8 mouse cellular contexts compared by ENCODE assay signal in genomic region chr12:117993499-117993898, GRCm38 (mm10).
DNase-seq lines count a peak whose midpoint lies in the region; ATAC-seq and TF ChIP-seq lines count a peak whose summit lies in the region.

No protein-coding gene starts in this region.

- peak; percentile 95 for ATAC-seq in Patski
- peak; percentile 96 for ATAC-seq in hindbrain, embryonic 15.5 days (ENCODE audit: low FRiP score, low read depth)

- POLR2A ChIA-PET in Patski (lab: Charles Lee) = no interaction called here

- 2% methylated on average over 7 of the region's 7 CpGs for WGBS in hindbrain, embryonic 15.5 days

- no peak overlapping the region for H3K27ac ChIP-seq in hindbrain, embryonic 15.5 days (replicated peaks)

- peaks cover 12% of the 10 kb centered on the region for H3K4me1 ChIP-seq in hindbrain, embryonic 15.5 days (replicated peaks)

- H3K4me2 ChIP-seq in hindbrain, embryonic 15.5 days = peak overlapping the region; percentile 17; the same call in 1 of the 2 replicates

- DNase-seq in Patski (ENCODE audit: low read depth, low spot score) = peak; percentile 4
- peak; percentile 92 to 94 for DNase-seq in cerebellum, postnatal 25 days
- DNase-seq in gastrocnemius, adult 18-20 months (ENCODE audit: low spot score) = peak; percentile 79
- DNase-seq in layer of hippocampus, postnatal 25 days (ENCODE audit: extremely low spot score in 1 of 2, low spot score in 1 of 2) = peak; percentile 35 to 63
- DNase-seq in lung, postnatal 10 days = peak; percentile 89
- DNase-seq in retina, adult 2 months (ENCODE audit: low read depth, low spot score) = peak; percentile 53
- peak; percentile 85 for DNase-seq in thymus, postnatal 14 days

- no peak overlapping the region for H3K4me3 ChIP-seq in hindbrain, embryonic 15.5 days

- TF ChIP-seq CTCF in Patski (IDR thresholded peaks at IDR 0.05) = peak; percentile 89

- CTCF ChIA-PET in Patski (lab: Charles Lee) = interaction anchor here (0.8 kb wide), 1 partner anchor 8 kb away, joined by 3 read pairs; no protein-coding TSS in a partner anchor

- peaks cover 19% of the 10 kb centered on the region for H3K27me3 ChIP-seq in Patski
- H3K27me3 ChIP-seq in hindbrain, embryonic 15.5 days = peaks cover 47% of the 10 kb centered on the region

- in situ Hi-C loops in Patski (cut with MboI; ENCODE audit: low pct_unique_long_range_greater_than_20kb) = loop anchor here (5.0 to 10.0 kb wide), 2 partner anchors 321 to 459 kb away; no protein-coding TSS in a partner anchor

- H3K9ac ChIP-seq in hindbrain, embryonic 15.5 days = no peak overlapping the region

- H3K9me3 ChIP-seq in hindbrain, embryonic 15.5 days = no peaks in the 10 kb centered on the region

- no peaks in the 10 kb centered on the region for H3K36me3 ChIP-seq in hindbrain, embryonic 15.5 days

Comparison
In these comparisons a context has a peak if more than half of its experiments do, and no peak if none do; other contexts are left out.
1. DNase-seq: peak in every context shown above with its lines; median percentile 93 in cerebellum, postnatal 25 days; 89 in lung, postnatal 10 days; 85 in thymus, postnatal 14 days; 79 in gastrocnemius, adult 18-20 months; 53 in retina, adult 2 months; 49 in layer of hippocampus, postnatal 25 days; 4 in Patski.